Mouse (Mus musculus) hindbrain, postnatal 0 days (tissue): ENCODE results near the gene Naa30. TPM values are rescaled to one million over a fixed set of nuclear protein-coding genes. Genes with fewer than 3 reads are reported as not detected.

Experiments used
- ATAC-seq: fragments of 200-750 bp; cut with Nextera tagmentation; 2 replicates; pipeline ENCODE4 v1.8.0; 2017; ENCODE audit warnings: mild to moderate bottlenecking, moderate TSS enrichment, moderate library complexity
- DNase-seq: peaks from one replicate; pipeline ENCODE4 v3.0.0-alpha.2; 2015; ENCODE audit warnings: low spot score
- H3K27ac ChIP-seq: fragments of 300-500 bp; sonication (generic); 2 replicates; pipeline ENCODE4 v1.5.1; 2014; ENCODE audit warnings: mild to moderate bottlenecking
- H3K27me3 ChIP-seq: fragments of 300-500 bp; sonication (generic); 2 replicates; pipeline ENCODE4 v1.6.1; 2014; ENCODE audit warnings: low read length, mixed read lengths; ENCODE audit not compliant: insufficient read depth
- H3K36me3 ChIP-seq: fragments of 300-500 bp; sonication (generic); 2 replicates; pipeline ENCODE4 v1.6.1; 2014; ENCODE audit warnings: low read length, mixed read lengths; ENCODE audit not compliant: insufficient read depth
- H3K4me1 ChIP-seq: fragments of 300-500 bp; sonication (generic); 2 replicates; pipeline ENCODE4 v1.6.1; 2014; ENCODE audit warnings: antibody characterized with exemption, low read length, mixed read lengths; ENCODE audit not compliant: insufficient read depth
- H3K4me2 ChIP-seq: fragments of 300-500 bp; sonication (generic); 2 replicates; pipeline ENCODE4 v1.6.1; 2014; ENCODE audit warnings: low read depth, mild to moderate bottlenecking, low read length, moderate library complexity, mixed read lengths
- H3K4me3 ChIP-seq: fragments of 300-500 bp; sonication (generic); 2 replicates; pipeline ENCODE4 v1.5.1; 2014; ENCODE audit warnings: low read length
- H3K9ac ChIP-seq: fragments of 300-500 bp; sonication (generic); replicated peaks from 2 replicates; pipeline ENCODE4 v1.6.1; 2014; ENCODE audit warnings: mild to moderate bottlenecking, low read length, moderate library complexity, mixed read lengths
- H3K9me3 ChIP-seq: fragments of 300-500 bp; sonication (generic); 2 replicates; pipeline ENCODE4 v1.6.1; 2016; ENCODE audit warnings: low read length, mixed read lengths
- CTCF ChIP-seq: IDR thresholded peaks from 2 replicates; pipeline ENCODE4 v1.5.1; 2016; ENCODE audit warnings: antibody characterized with exemption, control low read depth, low read depth
- WGBS: fragments of 180-500 bp; shearing (Covaris S2); extraction: QIAGEN DNeasy Blood & Tissue Kit; methylation state at CpG from one replicate; pipeline ENCODE4 v1.1.7; 2014; 5-methylcytosine and 5-hydroxymethylcytosine counted together
- polyA plus RNA-seq: library from polyadenylated mRNA; unstranded; fragments of >200 nt; fragmentation: Nextera tagmentation; extraction: Ambion mirVana; gene quantifications from 2 replicates; pipeline ENCODE4 v1.2.1, GENCODE M21; 2015
- total RNA-seq: library from RNA; depleted of rRNA; stranded (reverse); fragments of >200 nt; gene quantifications from 2 replicates; pipeline ENCODE4 v1.2.3, GENCODE M21; 2014

Naa30 gene
- total and polyA plus RNA-seq, 2 experiments from 2014 or later, result 8.6 to 38.2 TPM

DNA sequence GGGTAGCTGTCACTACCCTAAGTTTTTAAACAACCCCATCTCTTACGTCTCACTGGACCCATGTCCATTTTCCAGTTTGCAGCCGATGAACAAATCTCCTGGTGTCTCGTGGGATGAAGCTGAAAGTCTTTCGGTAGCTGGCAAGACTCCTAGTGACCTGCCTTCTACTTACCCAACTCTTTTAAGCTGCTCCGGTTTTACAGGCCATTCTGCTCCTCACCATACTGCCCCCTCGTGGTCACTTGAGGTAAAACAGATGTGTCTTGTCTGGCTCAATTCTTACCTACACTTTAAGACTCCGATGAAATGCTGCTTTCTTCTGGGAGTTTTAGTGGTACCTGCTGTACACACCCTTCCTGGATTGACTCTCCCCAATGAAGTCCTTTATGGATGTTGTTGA is 18.2 kb upstream of the Naa30 start:
- H3K36me3 ChIP-seq, result no peaks in the 10 kb centered on the region
- no peaks in the 10 kb centered on the region for H3K4me1 ChIP-seq
- no peaks in the 10 kb centered on the region for H3K9me3 ChIP-seq
- peak; percentile 68 for DNase-seq
- 31% methylated on average over 7 of the region's 7 CpGs for WGBS
- ATAC-seq, result no peak
- H3K4me3 ChIP-seq, result no peak overlapping the region
- TF ChIP-seq CTCF, result peak; percentile 82
- H3K9ac ChIP-seq, result no peak overlapping the region
- no peak overlapping the region for H3K27ac ChIP-seq
- no peaks in the 10 kb centered on the region for H3K27me3 ChIP-seq
- H3K4me2 ChIP-seq, result no peak overlapping the region

DNA sequence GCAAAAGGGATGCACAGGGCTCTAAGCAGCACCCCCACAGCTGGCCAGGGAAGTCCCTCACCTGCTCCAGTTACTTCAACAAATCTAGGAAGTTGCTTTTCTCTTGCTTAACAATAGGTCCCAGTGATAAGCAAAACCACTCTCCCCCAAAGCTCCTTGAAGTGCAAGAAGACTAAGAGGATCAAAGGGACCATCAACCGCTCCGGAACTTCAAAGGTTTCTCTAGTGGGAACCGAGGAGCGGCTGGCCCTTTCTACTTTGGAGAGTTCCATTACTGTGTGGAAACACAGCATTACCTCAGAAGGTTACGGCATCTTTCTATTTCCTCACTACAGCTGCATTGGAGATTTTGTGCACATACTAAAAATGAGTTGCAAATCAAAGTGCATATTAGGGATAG is 16.5 kb upstream of the Naa30 start:
- ATAC-seq, result no peak
- no peaks in the 10 kb centered on the region for H3K9me3 ChIP-seq
- no peaks in the 10 kb centered on the region for H3K27me3 ChIP-seq
- no peaks in the 10 kb centered on the region for H3K36me3 ChIP-seq
- no peak for TF ChIP-seq CTCF
- no peak overlapping the region for H3K9ac ChIP-seq
- no peak for DNase-seq
- no peaks in the 10 kb centered on the region for H3K4me1 ChIP-seq
- no peak overlapping the region for H3K4me2 ChIP-seq
- no peak overlapping the region for H3K27ac ChIP-seq
- no peak overlapping the region for H3K4me3 ChIP-seq
- 38% methylated on average over 5 of the region's 5 CpGs for WGBS

DNA sequence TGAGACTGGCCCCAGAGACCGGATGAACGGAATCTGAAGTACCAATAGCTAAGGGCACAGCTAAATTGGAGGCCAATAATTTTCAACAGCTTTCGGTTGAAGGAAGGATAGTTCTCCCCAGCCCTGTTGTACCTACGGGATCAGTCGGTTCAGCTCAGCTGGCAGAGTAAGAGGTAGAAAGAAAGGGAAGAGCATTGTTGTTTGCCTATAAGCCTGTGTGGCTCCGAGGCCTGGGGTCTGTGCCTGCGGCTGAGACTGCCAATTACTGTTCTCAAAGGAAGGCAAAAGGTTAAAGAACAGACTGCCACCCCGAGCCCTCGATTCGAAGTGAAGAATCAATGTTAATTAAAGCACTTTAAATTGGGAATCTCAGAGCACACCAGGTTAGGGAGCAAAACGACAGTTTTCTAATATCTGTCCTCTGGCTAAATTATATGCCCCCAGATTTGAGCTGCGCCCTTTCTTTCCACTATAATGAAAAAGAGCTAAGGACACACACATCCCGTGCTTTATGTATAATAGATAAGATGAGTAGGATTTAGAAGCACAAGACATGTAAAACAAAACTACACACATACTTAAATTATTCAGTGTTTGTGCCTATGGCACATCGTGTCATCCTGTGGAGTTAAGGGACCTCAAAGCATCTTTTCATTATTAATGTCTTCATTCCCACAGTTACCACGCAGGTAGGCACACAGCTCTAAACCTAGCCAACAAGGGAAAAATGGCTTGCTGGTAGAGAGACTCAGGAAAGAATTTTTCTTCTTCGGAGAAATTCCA is 13.7 kb upstream of the Naa30 start:
- H3K9me3 ChIP-seq, result no peaks in the 10 kb centered on the region
- no peak overlapping the region for H3K9ac ChIP-seq
- H3K4me2 ChIP-seq, result no peak overlapping the region
- no peak for DNase-seq
- no peak for TF ChIP-seq CTCF
- 75% methylated on average over 16 of the region's 16 CpGs for WGBS
- H3K27ac ChIP-seq, result no peak overlapping the region
- no peaks in the 10 kb centered on the region for H3K36me3 ChIP-seq
- H3K4me3 ChIP-seq, result no peak overlapping the region
- ATAC-seq, result no peak
- H3K27me3 ChIP-seq, result no peaks in the 10 kb centered on the region
- no peaks in the 10 kb centered on the region for H3K4me1 ChIP-seq

DNA sequence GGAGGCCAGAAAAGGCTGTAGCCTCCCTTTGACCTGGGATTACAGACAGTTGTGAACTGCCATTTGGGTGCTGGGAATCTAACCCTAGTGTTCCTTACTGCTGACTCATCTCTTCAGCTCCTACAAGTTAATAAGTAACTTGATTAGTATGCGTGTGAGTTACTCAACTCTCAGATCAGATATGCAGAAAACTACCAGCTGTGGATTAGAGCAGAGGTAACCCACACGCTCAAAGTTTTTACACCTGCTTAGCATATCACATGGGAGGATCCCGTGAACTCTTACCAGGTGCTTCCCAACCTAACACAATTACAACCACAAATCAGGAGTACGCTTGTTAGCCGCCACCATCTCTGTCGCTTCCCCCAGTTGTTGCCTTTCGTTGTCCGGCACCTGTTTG is 740 bp upstream of the Naa30 start:
- no peak for DNase-seq
- peak overlapping the region; percentile 99 for H3K4me3 ChIP-seq
- no peak overlapping the region for H3K27ac ChIP-seq

DNA sequence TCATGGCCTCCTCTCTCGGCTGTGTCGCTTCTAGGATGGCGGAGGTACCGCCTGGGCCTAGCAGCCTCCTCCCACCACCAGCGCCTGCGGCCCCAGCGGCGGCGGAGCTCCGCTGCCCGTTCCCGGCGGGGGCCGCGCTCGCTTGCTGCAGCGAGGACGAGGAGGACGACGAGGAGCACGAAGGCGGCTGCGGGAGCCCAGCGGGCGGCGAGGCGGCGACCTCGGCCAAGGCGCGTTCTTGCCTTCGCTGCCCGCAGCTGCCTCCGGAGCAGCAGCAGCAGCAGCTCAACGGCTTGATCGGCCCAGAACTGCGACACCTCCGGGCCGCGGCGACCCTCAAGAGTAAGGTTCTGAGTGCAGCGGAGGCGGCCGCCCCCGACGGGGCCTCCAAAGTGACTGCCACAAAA is 559 bp downstream of the Naa30 start:
- no peaks in the 10 kb centered on the region for H3K36me3 ChIP-seq
- H3K9me3 ChIP-seq, result no peaks in the 10 kb centered on the region
- peaks cover 18% of the 10 kb centered on the region for H3K4me1 ChIP-seq
- peak overlapping the region; percentile 88 for H3K27ac ChIP-seq
- ATAC-seq (peak; percentile 81), DNase-seq (peak; percentile 64)
- H3K4me2 ChIP-seq, result peak overlapping the region; percentile 76
- H3K27me3 ChIP-seq, result no peaks in the 10 kb centered on the region
- H3K4me3 ChIP-seq, result peak overlapping the region; percentile 99
- TF ChIP-seq CTCF, result no peak
- H3K9ac ChIP-seq, result peak overlapping the region; percentile 97
- 3% methylated on average over 37 of the region's 46 CpGs for whole genome bisulfite sequencing

More for the DNA sequence above, 740 bp upstream of the Naa30 start:
- peak overlapping the region; percentile 76 for H3K4me2 ChIP-seq
- WGBS, result 25% methylated on average over 8 of the region's 8 CpGs
- H3K9ac ChIP-seq, result peak overlapping the region; percentile 97
- ATAC-seq, result 0 out of 2 replicates have a peak, but pooled peaks have one; percentile 9
- peaks cover 18% of the 10 kb centered on the region for H3K4me1 ChIP-seq
- no peaks in the 10 kb centered on the region for H3K27me3 ChIP-seq
- H3K9me3 ChIP-seq, result no peaks in the 10 kb centered on the region
- no peak for TF ChIP-seq CTCF
- H3K36me3 ChIP-seq, result no peaks in the 10 kb centered on the region

DNA sequence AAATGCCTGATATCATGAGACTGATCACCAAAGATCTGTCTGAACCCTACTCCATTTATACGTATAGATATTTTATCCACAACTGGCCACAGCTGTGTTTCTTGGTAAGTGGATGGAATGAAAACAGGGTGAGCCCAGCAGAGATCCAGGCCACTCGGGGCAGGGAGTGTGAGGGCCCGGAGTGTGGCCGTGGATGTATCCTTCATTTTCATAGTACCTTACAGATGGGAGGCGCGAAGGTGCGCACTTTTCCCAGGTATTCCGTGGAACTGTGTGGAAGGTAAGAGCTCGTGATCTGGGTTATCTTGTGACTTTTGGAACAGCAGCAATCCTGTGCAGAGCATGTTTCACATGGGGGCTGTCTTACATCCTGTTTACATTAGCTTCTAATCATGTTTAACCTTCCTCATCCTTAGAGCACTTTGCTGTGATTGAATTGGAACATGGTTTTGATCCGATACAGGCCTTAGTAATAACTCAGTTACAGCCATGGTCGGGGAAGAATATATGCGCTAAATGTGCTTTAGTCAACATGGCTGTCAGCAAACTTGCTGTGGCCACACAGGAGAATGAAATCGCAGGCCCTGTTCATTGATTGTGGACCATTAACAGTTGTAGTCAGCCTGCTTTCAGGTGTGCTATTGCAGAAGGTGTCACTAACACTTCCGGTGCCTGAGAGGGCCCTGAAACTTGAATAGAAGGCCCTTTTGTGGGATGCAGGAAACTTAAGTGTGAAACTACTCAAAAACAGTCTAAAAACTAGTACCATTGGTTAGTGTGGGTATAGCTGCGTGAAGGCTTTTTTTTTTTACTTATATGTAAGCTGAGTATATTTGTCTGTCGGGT is 1.5 kb downstream of the Naa30 start:
- Histone ChIP-seq H3K4me1 (peaks cover 18% of the 10 kb centered on the region), H3K9ac (peak overlapping the region; percentile 97), H3K4me3 (peak overlapping the region; percentile 99), H3K27me3 (no peaks in the 10 kb centered on the region), H3K4me2 (peak overlapping the region; percentile 76), H3K36me3 (no peaks in the 10 kb centered on the region), H3K9me3 (no peaks in the 10 kb centered on the region), H3K27ac (peak overlapping the region; percentile 88; the same call in 1 of the 2 replicates)
- ATAC-seq (0 out of 2 replicates have a peak, but pooled peaks have one; percentile 11), DNase-seq (no peak)
- no peak for TF ChIP-seq CTCF
- 54% methylated on average over 16 of the region's 16 CpGs for WGBS
